Mouse (Mus musculus) heart, postnatal 0 days (tissue): ENCODE measurements at regions not wholly inside any gene's neighbourhood (a gene's known extent, or its start where the extent isn't known, plus 50 kb on each side); places are given as distances from the start of the nearest gene placed in this dataset.

Experiments used
- CTCF ChIP-seq: IDR thresholded peaks from 2 replicates; pipeline ENCODE4 v1.5.1; 2016; ENCODE audit warnings: antibody characterized with exemption, control low read depth, low read depth
- EP300 ChIP-seq: IDR thresholded peaks from 2 replicates; pipeline ENCODE4 v1.6.1; 2016; ENCODE audit warnings: antibody characterized with exemption, low read depth

DNA sequence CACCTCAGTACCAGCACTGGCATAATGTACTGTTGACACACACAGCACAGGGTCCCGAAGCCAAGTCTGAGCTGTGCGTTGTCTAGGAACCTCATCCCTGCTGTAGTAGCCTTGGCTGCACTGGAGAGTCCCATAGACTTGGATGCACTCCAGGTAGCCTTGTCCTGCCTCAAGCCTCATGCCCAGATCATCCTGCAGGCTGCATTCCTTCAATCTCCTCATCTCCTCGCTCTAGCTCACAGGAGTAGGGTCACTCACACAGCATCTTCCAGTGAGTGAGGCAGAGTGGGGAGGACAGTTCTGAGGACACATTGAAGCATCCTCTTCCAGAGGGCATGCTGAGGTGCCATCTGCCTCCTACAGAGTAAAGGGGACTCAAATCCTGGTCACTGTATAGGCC, 55.7 kb upstream of the Ctnnb1 start:
- TF ChIP-seq CTCF (no peak), EP300 (no peak)
